Mouse (Mus musculus) heart, adult 11 months (tissue): ENCODE measurements around the gene D930048N14Rik.
"Not testable (repeated sequence)": the region's sequence is repeated elsewhere in the genome, so short reads cannot be mapped to it uniquely, and the experiment has no call there.

ENCODE experiments used
- DNase-seq: peaks from one replicate; pipeline ENCODE4 v3.0.0; 2022

D930048N14Rik gene

DNA sequence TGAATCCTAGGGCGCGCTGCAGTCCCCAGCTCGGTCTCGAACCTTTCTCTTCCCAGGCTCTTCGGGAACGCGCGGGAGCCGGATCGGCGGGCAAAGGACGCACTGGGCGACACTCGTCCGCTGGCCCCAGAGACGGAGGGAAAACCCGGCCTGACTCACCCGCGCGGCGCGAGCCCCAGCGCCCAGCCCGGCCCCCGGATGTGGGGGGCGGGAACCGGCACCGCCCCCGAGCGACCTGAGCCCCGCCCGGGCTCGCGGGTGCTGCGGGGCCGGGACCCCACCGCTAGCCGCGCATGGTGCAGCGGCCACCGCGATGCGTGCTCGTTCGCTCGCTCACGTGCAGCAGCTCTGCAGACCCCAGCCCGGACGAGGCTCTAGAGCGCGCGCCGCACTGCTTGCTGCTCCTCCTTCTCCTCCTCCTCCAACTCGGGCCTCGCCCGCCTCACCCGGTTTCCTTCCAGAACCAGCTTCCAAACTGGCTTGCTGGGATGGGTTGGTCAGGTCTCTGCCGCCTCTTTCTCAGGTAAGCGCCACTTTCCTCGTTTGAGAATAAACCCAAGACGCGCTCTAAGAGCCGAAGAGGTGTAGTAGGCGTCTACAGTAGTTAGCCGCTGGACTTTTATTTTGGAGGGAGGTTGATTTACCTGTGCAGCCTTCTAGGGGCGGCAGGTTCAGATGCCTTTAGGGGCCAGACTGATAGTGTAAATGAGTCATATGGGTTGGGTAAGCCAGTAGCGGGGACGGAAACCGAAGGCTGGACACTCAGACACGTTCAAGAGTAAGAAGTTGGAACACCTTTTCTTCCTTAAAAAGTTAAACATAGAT is at the start of gene D930048N14Rik, which contains the start of gene N4bp3:
TSS of gene D930048N14Rik (plus strand) at position 264 of the 825 bp plus-strand sequence.
TSS of gene N4bp3 (minus strand) at position 152 of the 825 bp plus-strand sequence.
- peak; percentile 98 for DNase-seq

DNA sequence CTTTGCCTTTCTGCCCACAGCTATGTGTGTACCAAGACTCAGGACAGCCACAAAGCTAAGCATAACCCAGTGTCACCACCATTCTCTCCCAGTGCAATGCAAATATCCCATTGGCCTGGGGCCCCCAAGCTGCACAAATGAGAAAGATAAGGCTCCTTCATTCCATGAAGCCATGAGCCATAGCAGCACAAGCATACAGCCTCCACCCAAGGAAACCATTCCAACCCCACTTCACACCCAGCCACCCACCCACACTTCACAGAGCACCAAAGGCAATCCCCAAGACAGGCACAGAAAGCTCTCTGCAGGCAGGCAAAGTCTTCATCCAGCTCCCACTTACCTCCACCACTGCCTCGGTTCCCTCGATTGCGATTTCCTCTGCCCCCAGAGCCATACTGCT is 48.5 kb upstream of the D930048N14Rik start:
- no peak for DNase-seq

DNA sequence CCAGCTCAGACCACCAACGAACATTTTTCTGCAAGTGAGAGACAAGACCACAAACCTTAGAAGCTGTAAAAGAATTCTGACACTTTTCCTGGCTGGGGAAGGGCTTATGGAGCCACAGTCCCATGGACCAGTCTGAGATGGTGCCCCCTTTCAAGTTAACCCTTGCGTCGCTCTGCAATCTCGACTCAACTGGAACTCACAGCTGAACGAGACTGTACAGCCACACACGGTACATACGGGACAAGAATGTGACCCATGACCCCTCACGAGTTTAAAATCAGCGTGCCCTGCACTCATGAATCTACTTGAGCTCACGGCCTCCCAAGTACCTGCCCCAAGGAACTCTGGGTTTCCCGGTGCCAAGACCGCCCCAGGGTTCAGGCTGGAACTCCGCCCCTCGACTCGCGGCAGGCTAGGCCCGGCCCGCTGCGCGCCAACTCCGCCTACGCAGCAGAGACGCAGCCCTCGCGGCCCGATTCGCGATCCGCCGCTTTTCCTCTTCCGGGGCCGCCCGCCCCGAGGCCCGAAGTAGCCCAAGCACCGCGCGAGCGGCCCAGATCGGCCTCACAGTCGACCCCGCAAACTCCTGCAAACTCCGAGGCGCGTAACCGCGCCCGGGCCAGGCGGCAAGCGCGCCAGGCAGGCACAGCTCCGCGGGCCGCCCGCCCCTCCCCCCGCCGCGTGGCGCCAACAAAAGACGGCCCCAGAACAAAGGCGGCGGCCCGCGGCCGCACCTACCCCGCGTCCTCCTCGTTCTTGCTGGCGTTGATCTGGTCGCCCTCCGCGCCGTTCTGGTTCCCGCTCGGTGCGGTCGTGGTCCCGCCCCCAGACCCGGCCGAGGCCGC is 44.9 kb upstream of the D930048N14Rik start:
- DNase-seq, result peak; percentile 99

- DNase-seq, result peak; percentile 100
Observed at GRCm38 (mm10) chr11:51606447-51607095, 44.2 kb upstream of the D930048N14Rik start, which contains the start of gene Hnrnpab. TSS of gene Hnrnpab (minus strand) at chr11:51606847.

- no peak for DNase-seq
Observed at GRCm38 (mm10) chr11:51607096-51607738, 43.5 kb upstream of the D930048N14Rik start.

DNA sequence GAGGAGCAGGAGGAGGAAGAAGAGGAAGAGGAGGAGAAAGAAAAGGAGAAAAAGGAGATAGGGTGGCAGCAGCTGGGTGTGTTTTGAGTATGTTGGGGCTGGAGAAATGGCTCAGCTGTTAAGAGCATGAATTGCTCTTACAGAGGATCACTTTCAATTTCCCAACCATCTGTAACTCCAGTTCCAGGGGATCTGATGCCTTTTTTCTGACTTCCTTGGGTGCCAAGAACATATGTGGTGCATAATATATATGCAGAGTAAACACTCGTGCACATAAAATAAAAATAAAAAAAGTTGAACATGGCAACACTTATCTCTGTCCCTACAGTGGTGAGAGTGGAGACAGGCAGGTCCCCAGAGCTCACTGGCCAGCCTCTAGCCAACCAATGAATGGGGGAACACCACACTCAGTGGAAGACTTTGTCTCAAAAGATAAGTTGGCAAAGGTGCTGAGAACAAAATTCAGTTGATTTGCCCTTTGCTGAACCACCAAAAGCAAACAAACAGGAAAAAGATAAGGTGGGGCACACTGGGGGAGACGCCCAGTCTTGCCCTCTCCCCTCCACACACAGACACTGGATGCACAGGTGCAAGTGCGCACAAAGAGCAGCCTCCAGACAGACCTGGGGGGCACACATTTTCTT is 41.4 kb upstream of the D930048N14Rik start:
- DNase-seq, result no peak

GRCm38 (mm10) chr11:51609940-51610339 is 40.8 kb upstream of the D930048N14Rik start:
- DNase-seq, result not testable (repeated sequence)

DNA sequence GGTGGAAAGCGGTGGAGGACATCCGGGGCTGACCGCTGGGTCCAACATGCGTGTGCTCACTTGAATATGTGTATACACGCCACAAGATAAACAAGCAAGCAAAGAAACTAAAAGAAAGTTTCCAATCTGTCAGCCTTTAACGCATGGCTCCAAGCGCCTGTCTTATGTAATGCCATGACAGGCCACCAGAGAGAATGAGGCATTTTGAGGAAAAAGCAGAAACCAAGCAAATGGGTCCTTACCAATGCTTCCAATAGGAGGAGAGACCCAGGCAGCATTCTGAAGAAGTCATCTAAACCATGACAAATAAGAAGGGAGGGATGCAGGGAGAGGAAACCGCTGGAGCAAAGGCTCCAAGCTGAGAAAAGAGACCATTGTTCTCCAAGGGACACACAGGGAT is 36.5 kb upstream of the D930048N14Rik start:
- no peak for DNase-seq

DNA sequence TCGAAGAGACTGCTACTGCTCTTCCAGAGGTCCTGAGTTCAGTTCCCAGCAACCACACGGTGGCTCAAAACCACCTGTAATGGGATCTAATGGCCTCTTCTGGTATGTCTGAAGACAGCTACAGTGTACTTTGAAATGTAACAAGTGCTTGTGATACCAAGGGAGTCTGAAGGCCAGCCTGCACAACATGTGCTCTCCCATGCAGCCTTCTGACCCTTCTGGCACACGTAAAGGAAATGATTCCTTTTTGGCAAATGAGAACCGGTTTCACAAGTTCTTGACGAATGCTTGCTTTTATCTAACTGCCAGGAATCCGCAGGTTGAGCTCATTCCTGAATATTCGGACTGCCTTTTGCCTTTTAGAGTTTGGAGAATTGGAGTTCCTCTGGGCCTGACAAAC is 35.6 kb upstream of the D930048N14Rik start:
- DNase-seq, result peak; percentile 90

GRCm38 (mm10) chr11:51615601-51616000 is 35.2 kb upstream of the D930048N14Rik start:
- peak; percentile 98 for DNase-seq

GRCm38 (mm10) chr11:51616113-51616512 is 34.6 kb upstream of the D930048N14Rik start:
- DNase-seq, result not testable (repeated sequence)

GRCm38 (mm10) chr11:51617693-51618092 is 33.1 kb upstream of the D930048N14Rik start:
- peak; percentile 95 for DNase-seq

DNA sequence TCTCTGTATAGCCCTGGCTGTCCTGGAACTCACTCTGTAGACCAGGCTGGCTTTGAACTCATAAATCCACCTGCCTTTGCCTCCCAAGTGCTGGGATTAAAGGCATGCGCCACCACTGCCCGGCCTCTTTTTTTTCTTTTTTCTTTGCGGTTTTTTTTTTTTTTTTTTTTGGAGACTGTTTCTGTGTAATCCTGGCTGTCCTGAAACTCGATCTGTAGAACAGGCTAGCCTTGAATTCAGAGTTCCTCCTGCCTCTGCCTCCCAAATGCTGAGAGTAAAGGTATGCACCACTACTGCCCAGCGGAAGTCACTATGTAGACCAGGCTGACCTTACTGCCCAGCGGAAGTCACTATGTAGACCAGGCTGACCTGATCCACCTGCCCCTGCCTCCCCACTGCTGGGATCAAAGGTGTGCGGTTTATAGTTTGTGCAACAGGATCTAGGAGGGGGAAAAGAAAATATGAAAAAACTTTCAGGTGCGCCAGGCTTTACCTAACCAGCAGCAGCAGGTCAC is 31.8 kb upstream of the D930048N14Rik start:
- no peak for DNase-seq

DNA sequence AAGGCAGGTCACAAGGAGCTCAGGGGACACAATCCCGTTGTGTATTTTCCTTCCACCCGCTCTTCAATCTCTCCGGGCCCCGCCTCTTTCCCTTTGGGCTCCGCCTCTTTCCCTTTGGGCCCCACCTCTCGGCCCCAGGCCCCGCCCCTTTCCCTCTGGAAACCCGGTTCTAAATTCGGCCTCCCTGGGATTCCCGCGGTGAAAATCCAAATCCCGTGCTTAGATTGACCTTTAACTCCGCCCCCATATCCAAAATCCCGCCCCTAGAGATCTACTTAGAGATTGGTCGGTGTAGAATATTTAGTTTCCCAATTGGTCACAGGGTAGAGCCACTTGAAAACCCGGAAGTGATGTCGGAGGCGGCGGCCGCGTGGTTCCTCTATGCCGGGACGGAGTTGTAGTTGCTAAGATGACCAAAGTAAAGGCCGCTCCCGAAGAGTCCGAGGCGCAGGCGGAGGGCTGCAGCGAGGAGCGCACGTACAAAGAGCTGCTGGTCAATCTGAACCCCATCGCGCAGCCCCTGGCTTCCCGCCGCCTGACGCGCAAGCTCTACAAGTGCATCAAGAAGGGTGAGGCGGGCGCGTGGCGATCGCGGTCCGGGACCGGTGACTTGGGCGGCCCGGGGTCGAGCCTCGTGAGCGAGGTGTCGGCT is 31.2 kb upstream of the D930048N14Rik start, which contains the start of gene Nhp2:
TSS of gene Nhp2 (plus strand) at position 327 of the 652 bp plus-strand sequence.
- peak; percentile 100 for DNase-seq

- DNase-seq, result no peak
Observed at GRCm38 (mm10) chr11:51620084-51620483, 30.7 kb upstream of the D930048N14Rik start.

- DNase-seq, result no peak
Observed at GRCm38 (mm10) chr11:51621776-51622175, 29.0 kb upstream of the D930048N14Rik start.

GRCm38 (mm10) chr11:51622971-51623491 is 27.7 kb upstream of the D930048N14Rik start:
- no peak for DNase-seq

DNA sequence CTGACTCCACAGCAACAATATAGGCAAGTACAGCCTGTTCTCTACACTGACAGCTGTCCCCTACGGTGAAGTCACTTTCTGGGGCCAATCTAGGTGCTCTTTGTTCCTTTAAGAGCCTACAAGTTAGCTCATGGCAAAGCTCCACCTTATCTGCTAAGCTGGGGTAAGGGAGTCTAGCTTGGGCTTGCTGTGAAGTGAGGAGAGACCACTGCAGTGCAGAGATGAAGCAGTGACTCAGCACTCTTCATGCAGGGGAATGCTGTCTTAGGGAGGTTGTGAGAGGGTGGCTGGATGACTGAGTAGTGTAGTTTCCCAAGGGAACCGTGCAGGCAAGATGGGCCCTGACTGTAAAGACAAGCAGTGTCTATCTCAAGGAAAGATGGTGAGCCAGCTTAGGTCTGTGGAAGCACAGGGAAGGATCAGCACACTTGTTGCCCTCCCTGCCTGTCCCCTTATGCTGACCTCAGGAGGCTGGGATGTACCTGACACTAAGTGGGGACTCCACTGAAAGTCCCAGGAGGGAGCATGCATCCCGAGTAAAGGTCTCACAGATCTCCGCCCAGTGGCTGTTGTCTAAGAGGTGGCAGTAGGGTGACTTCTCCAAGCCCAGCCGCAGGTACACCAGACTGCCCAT is 25.4 kb upstream of the D930048N14Rik start:
- no peak for DNase-seq

GRCm38 (mm10) chr11:51627425-51627824 is 23.3 kb upstream of the D930048N14Rik start:
- DNase-seq, result no peak

DNA sequence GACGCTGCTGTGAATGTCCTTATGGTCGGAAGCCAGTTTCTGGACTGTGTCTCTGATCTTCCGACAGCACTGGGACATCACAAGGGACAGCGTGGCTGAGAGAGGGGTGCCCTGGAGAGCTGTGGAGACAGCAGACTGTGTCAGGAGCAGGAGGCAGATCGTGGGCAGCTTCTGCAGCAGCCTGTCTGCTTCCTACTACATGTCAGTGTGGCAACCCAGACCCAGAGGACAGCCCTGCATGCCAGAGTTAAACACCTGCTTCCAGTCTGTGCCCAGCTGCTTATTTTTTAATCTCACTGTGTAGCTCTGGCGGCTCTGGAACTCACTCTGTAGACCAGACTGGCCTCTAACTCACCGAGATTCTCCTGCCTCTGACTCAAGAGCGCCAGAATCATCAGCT is 22.8 kb upstream of the D930048N14Rik start:
- no peak for DNase-seq
